In genomic region chr1:186959380-186959779, GRCm38 (mm10) we compare ENCODE assay signal across 12 mouse cellular contexts. TPM values are rescaled to one million over a fixed set of nuclear protein-coding genes. Genes with fewer than 3 reads are reported as not detected.
DNase-seq lines count a peak whose midpoint lies in the region; ATAC-seq and TF ChIP-seq lines count a peak whose summit lies in the region.
"Had no signal": no experiment of that assay in that cellular context is flagged by ENCODE, and none has a peak within 500 bp of the region (broad histone marks: within the 10 kb centered on the region; RNA-seq: fewer than 3 reads in every experiment).

No protein-coding gene starts in this region.

- no peaks in the 10 kb centered on the region; the same call in 1 of the 2 replicates for H3K27me3 ChIP-seq in forebrain, postnatal 0 days (ENCODE audit: insufficient read depth, low read length)
- no peaks in the 10 kb centered on the region for H3K27me3 ChIP-seq in forebrain, embryonic 10.5 days (ENCODE audit: poor library complexity, severe bottlenecking)
- H3K27me3 ChIP-seq in liver, embryonic 14.5 days (ENCODE audit: control insufficient read depth, insufficient read depth, low read length): no peaks in the 10 kb centered on the region
- H3K27me3 ChIP-seq in liver, embryonic 12.5 days (replicated peaks): no peaks in the 10 kb centered on the region
- H3K27me3 ChIP-seq in heart, embryonic 11.5 days (ENCODE audit: control insufficient read depth, insufficient read depth, low read length): no peaks in the 10 kb centered on the region
- H3K27me3 ChIP-seq: intestine, embryonic 15.5 days had no signal

- H3K4me2 ChIP-seq in forebrain, postnatal 0 days (ENCODE audit: low read depth): no peak overlapping the region
- no peak overlapping the region for H3K4me2 ChIP-seq in liver, embryonic 14.5 days (ENCODE audit: low read depth)
- H3K4me2 ChIP-seq in liver, embryonic 12.5 days: no peak overlapping the region
- no peak overlapping the region for H3K4me2 ChIP-seq in heart, embryonic 11.5 days
- H3K4me2 ChIP-seq: intestine, embryonic 15.5 days; limb, embryonic 12.5 days had no signal

- no peak overlapping the region for H3K4me3 ChIP-seq in forebrain, postnatal 0 days (ENCODE audit: low read depth, low read length)
- no peak overlapping the region for H3K4me3 ChIP-seq in forebrain, embryonic 10.5 days
- H3K4me3 ChIP-seq in liver, embryonic 14.5 days (ENCODE audit: insufficient read depth in 1 of 2, low read depth in 2 of 2, low read length in 2 of 2): no peak overlapping the region
- H3K4me3 ChIP-seq in liver, embryonic 12.5 days: no peak overlapping the region
- no peak overlapping the region for H3K4me3 ChIP-seq in heart, embryonic 11.5 days (ENCODE audit: low read depth, low read length)
- H3K4me3 ChIP-seq: intestine, embryonic 15.5 days; limb, embryonic 12.5 days had no signal

- peak; percentile 33; the same call in 1 of the 2 replicates for TF ChIP-seq CTCF in forebrain, postnatal 0 days (IDR thresholded peaks at IDR 0.05; ENCODE audit: low read depth)
- 0 out of 2 replicates have a peak, but pooled peaks have one; percentile 24 for TF ChIP-seq CTCF in liver, embryonic 14.5 days (IDR thresholded peaks at IDR 0.05; ENCODE audit: low read depth)

- H3K27ac ChIP-seq in forebrain, postnatal 0 days (ENCODE audit: low read depth, low read length): no peak overlapping the region
- H3K27ac ChIP-seq in forebrain, embryonic 10.5 days: no peak overlapping the region
- H3K27ac ChIP-seq in liver, embryonic 14.5 days: no peak overlapping the region
- no peak overlapping the region for H3K27ac ChIP-seq in liver, embryonic 12.5 days
- H3K27ac ChIP-seq in heart, embryonic 11.5 days (ENCODE audit: low read depth, low read length): no peak overlapping the region
- H3K27ac ChIP-seq: intestine, embryonic 15.5 days; limb, embryonic 12.5 days had no signal

- no peak for DNase-seq in forebrain, postnatal 0 days
- no peak for DNase-seq in forebrain, embryonic 10.5 days (ENCODE audit: extremely low spot score, low spot score)
- no peak for DNase-seq in liver, embryonic 14.5 days (ENCODE audit: low read depth in 3 of 3, low spot score in 3 of 3)
- DNase-seq in adrenal gland, adult 8-10 months: peak; percentile 8
- peak; percentile 7 for DNase-seq in lung, postnatal 25 days (ENCODE audit: low spot score)
- no peak for DNase-seq in yolk sac, embryonic 10.5 days (ENCODE audit: low spot score)
- DNase-seq: midbrain, embryonic 14.5 days had no signal

- H3K9ac ChIP-seq in forebrain, postnatal 0 days: no peak overlapping the region
- no peak overlapping the region for H3K9ac ChIP-seq in liver, embryonic 14.5 days (replicated peaks)
- no peak overlapping the region for H3K9ac ChIP-seq in liver, embryonic 12.5 days
- H3K9ac ChIP-seq in heart, embryonic 11.5 days (ENCODE audit: low read depth, low read length): no peak overlapping the region
- H3K9ac ChIP-seq: intestine, embryonic 15.5 days; limb, embryonic 12.5 days had no signal

- TF ChIP-seq EP300 in liver, embryonic 14.5 days (IDR thresholded peaks at IDR 0.05; ENCODE audit: low read depth): no peak

- no peaks in the 10 kb centered on the region for H3K9me3 ChIP-seq in forebrain, postnatal 0 days (ENCODE audit: low read length)
- no peaks in the 10 kb centered on the region for H3K9me3 ChIP-seq in forebrain, embryonic 10.5 days
- no peaks in the 10 kb centered on the region for H3K9me3 ChIP-seq in liver, embryonic 14.5 days (ENCODE audit: control insufficient read depth, low read length)
- no peaks in the 10 kb centered on the region for H3K9me3 ChIP-seq in liver, embryonic 12.5 days (replicated peaks)
- no peaks in the 10 kb centered on the region for H3K9me3 ChIP-seq in heart, embryonic 11.5 days (replicated peaks; ENCODE audit: control insufficient read depth, low read length)
- H3K9me3 ChIP-seq: intestine, embryonic 15.5 days; limb, embryonic 12.5 days had no signal

- 52% methylated on average over 4 of the region's 4 CpGs for WGBS in forebrain, postnatal 0 days
- WGBS in forebrain, embryonic 10.5 days: 60% methylated on average over 4 of the region's 4 CpGs
- whole genome bisulfite sequencing in liver, embryonic 14.5 days (ENCODE audit: insufficient replicate concordance): 35% methylated on average over 4 of the region's 4 CpGs
- 27% methylated on average over 4 of the region's 4 CpGs for WGBS in liver, embryonic 12.5 days (ENCODE audit: insufficient replicate concordance)
- WGBS in heart, embryonic 11.5 days (ENCODE audit: insufficient replicate concordance): 36% methylated on average over 4 of the region's 4 CpGs

- H3K36me3 ChIP-seq in forebrain, postnatal 0 days (ENCODE audit: insufficient read depth): no peaks in the 10 kb centered on the region
- no peaks in the 10 kb centered on the region for H3K36me3 ChIP-seq in forebrain, embryonic 10.5 days (replicated peaks)
- H3K36me3 ChIP-seq in liver, embryonic 14.5 days (replicated peaks; ENCODE audit: control insufficient read depth, insufficient read depth, low read depth): no peaks in the 10 kb centered on the region
- no peaks in the 10 kb centered on the region for H3K36me3 ChIP-seq in liver, embryonic 12.5 days
- no peaks in the 10 kb centered on the region for H3K36me3 ChIP-seq in heart, embryonic 11.5 days (ENCODE audit: control insufficient read depth, insufficient read depth, low read length)
- H3K36me3 ChIP-seq: intestine, embryonic 15.5 days; limb, embryonic 12.5 days had no signal

- no peaks in the 10 kb centered on the region for H3K4me1 ChIP-seq in forebrain, postnatal 0 days (ENCODE audit: insufficient read depth)
- H3K4me1 ChIP-seq in forebrain, embryonic 10.5 days: peaks cover 5% of the 10 kb centered on the region; the same call in 1 of the 2 replicates
- no peaks in the 10 kb centered on the region for H3K4me1 ChIP-seq in liver, embryonic 14.5 days (replicated peaks; ENCODE audit: control insufficient read depth in 2 of 2, insufficient read depth in 2 of 2, low read length in 1 of 2)
- H3K4me1 ChIP-seq in liver, embryonic 12.5 days: no peaks in the 10 kb centered on the region
- H3K4me1 ChIP-seq in heart, embryonic 11.5 days (ENCODE audit: control insufficient read depth, insufficient read depth, low read length): no peaks in the 10 kb centered on the region
- H3K4me1 ChIP-seq: limb, embryonic 12.5 days had no signal

- no peak for ATAC-seq in forebrain, postnatal 0 days
- no peak for ATAC-seq in liver, embryonic 14.5 days (ENCODE audit: insufficient read depth)
- ATAC-seq in liver, embryonic 12.5 days: no peak
- ATAC-seq in heart, embryonic 11.5 days (replicated peaks; ENCODE audit: insufficient number of reproducible peaks, low FRiP score, low TSS enrichment): no peak
- ATAC-seq: intestine, embryonic 15.5 days had no signal

RNA-seq across cellular contexts. Expression of gene D1Pas1, which starts 7.8 kb away (rescaled TPM):
- not detected in 2 replicates for total RNA-seq in forebrain, postnatal 0 days (2014; rRNA removed)
- polyA plus RNA-seq in forebrain, postnatal 0 days (2015; fragmentation: Nextera tagmentation; extraction: Ambion mirVana): 0.12 TPM in 1 of 2 replicates, not detected in the other
- polyA plus RNA-seq in forebrain, embryonic 10.5 days (2016; fragmentation: Nextera tagmentation; extraction: Ambion mirVana): not detected in 2 replicates
- not detected in 2 replicates for polyA plus RNA-seq in liver, embryonic 14.5 days (2012; rRNA removed)
- polyA plus RNA-seq in liver, embryonic 14.5 days (2014; fragmentation: Nextera tagmentation; extraction: Ambion mirVana): not detected in 2 replicates
- polyA plus RNA-seq in liver, embryonic 12.5 days (2016; fragmentation: Nextera tagmentation; extraction: Ambion mirVana): not detected in 2 replicates
- not detected for total RNA-seq in adrenal gland, adult 8-10 months (2022)
- 0.21 and 0.58 TPM in 2 replicates for polyA plus RNA-seq in heart, embryonic 11.5 days (2014; fragmentation: Nextera tagmentation; extraction: Ambion mirVana)
- total RNA-seq: common myeloid progenitor, adult 5-6 weeks had no signal

Comparison
In these comparisons a context has a peak if more than half of its experiments do, and no peak if none do; other contexts are left out.
1. DNase-seq: peak in adrenal gland, adult 8-10 months (single experiment) and lung, postnatal 25 days (single experiment); none in forebrain, postnatal 0 days (single experiment), forebrain, embryonic 10.5 days (single experiment), liver, embryonic 14.5 days (0 of 3) and yolk sac, embryonic 10.5 days (single experiment).